Mouse (Mus musculus) olfactory bulb, adult 2 months (tissue): Measurements from ENCODE around the gene Arhgap24.

Experiments
- CTCF ChIP-seq: fragments of 200-500 bp; IDR thresholded peaks from 2 replicates; pipeline ENCODE4 v1.5.1; 2012; ENCODE audit warnings: low read depth, mild to moderate bottlenecking, low read length, moderate library complexity; ENCODE audit not compliant: insufficient read depth
- POLR2A ChIP-seq: fragments of 200-500 bp; IDR thresholded peaks from 2 replicates; pipeline ENCODE4 v1.6.1; 2012; ENCODE audit warnings: mild to moderate bottlenecking, low read depth, low read length, moderate library complexity; ENCODE audit not compliant: insufficient read depth

DNA sequence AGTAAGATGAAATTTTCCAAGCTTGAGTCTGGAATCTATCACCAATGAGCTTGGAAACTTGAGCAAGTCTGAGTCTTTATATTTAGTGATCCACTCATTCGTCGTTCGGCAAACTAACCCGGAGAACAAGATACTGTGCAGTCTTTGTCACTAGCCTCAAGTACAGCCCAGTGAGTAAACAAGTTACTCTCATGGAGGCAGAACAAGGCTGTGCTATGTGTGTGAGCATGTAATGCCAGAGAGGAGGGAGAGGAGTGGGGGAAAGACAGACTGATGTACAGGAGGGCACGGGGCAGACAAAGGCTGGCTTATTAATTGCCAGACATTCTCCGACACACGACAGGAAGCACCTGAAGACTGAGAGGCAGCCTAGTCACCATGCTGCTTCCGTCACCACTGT is 97.2 kb downstream of the Arhgap24 start:
- TF ChIP-seq CTCF (no peak), POLR2A (no peak)
